ENCODE assay signal across 14 mouse cellular contexts in the genomic region with DNA sequence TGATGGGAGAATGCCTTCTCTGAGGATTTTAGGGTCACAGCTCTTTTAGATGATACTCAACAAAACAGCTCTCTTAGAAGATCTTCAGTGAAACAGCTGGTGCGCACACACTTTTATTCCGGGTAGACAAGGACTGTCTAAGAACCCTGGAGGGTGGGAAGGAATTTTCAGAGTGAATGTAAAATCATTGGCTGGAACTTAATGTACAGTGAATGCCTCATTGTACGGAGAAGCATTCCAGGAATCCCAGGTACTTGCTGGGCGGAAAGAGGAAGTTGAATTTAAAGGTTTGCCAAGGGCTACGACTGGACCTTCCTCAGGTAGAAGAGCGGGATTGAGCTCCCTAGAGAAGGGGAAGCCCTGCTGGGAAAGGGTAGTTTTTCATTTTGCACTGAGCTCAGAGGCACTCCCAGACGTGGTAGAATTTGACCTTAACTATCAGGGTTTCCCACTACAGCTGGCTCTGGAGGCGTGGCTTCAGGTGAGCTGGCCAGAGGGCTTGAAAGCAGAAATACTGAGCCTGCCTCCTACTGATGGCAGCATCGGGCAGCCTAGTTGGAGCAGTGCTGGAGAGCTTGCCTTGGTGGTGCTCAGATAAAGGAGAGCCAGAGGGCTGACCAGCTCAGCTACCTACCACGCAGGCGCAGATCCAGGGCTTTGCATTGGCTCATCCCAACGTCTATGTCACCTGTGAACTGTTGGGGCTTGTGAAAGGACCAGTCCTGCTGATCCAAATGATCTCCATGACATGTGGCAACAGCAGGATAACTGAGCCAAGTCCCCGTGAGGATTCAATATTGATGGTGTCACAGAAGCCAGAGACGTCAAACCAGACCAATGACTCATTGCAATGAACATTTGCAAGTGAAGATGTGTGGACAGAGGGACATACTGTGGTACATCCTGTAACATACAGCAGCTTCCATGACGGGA. TPM values are rescaled to one million over a fixed set of nuclear protein-coding genes. Genes with fewer than 3 reads are reported as not detected.
DNase-seq lines count a peak whose midpoint lies in the region; ATAC-seq and TF ChIP-seq lines count a peak whose summit lies in the region.
"Had no signal": no experiment of that assay in that cellular context is flagged by ENCODE, and none has a peak within 500 bp of the region (broad histone marks: within the 10 kb centered on the region; RNA-seq: fewer than 3 reads in every experiment).

No protein-coding gene starts in this region.

- WGBS in limb, embryonic 14.5 days, result 57% methylated on average over 15 of the region's 15 CpGs
- WGBS in stomach, embryonic 15.5 days, result 54% methylated on average over 15 of the region's 15 CpGs

- ATAC-seq in limb, embryonic 14.5 days (ENCODE audit: low FRiP score, low read depth), result no peak
- ATAC-seq in stomach, embryonic 15.5 days (ENCODE audit: insufficient read depth, low FRiP score, low read depth), result peak; percentile 60

- H3K36me3 ChIP-seq in limb, embryonic 14.5 days (ENCODE audit: control insufficient read depth, insufficient read depth, low read length), result no peaks in the 10 kb centered on the region
- H3K36me3 ChIP-seq in stomach, embryonic 15.5 days, result no peaks in the 10 kb centered on the region
- H3K36me3 ChIP-seq: hindbrain, embryonic 15.5 days had no signal

- no peaks in the 10 kb centered on the region for H3K9me3 ChIP-seq in limb, embryonic 14.5 days (ENCODE audit: control insufficient read depth, low read length)
- no peaks in the 10 kb centered on the region for H3K9me3 ChIP-seq in stomach, embryonic 15.5 days
- H3K9me3 ChIP-seq: hindbrain, embryonic 15.5 days; megakaryocyte, embryonic 14.5 days had no signal

- H3K4me3 ChIP-seq in limb, embryonic 14.5 days (replicated peaks; ENCODE audit: low read length), result no peak overlapping the region
- H3K4me3 ChIP-seq in stomach, embryonic 15.5 days (replicated peaks), result no peak overlapping the region
- H3K4me3 ChIP-seq: hindbrain, embryonic 15.5 days; megakaryocyte, embryonic 14.5 days had no signal

- no peaks in the 10 kb centered on the region for H3K27me3 ChIP-seq in limb, embryonic 14.5 days (ENCODE audit: control insufficient read depth, insufficient read depth, low read length)
- no peaks in the 10 kb centered on the region for H3K27me3 ChIP-seq in stomach, embryonic 15.5 days (replicated peaks)
- H3K27me3 ChIP-seq: hindbrain, embryonic 15.5 days had no signal

- H3K27ac ChIP-seq in limb, embryonic 14.5 days (replicated peaks; ENCODE audit: low read depth, low read length), result no peak overlapping the region
- H3K27ac ChIP-seq in stomach, embryonic 15.5 days, result no peak overlapping the region
- H3K27ac ChIP-seq: hindbrain, embryonic 15.5 days had no signal

- TF ChIP-seq POLR2A in limb, embryonic 14.5 days (IDR thresholded peaks at IDR 0.05; ENCODE audit: borderline replicate concordance, extremely low read depth, insufficient read depth, insufficient read length), result no peak

- H3K4me2 ChIP-seq in limb, embryonic 14.5 days (replicated peaks; ENCODE audit: low read depth, low read length, severe bottlenecking), result 0 out of 2 replicates have a peak overlapping the region, but pooled peaks have one; percentile 16
- H3K4me2 ChIP-seq in stomach, embryonic 15.5 days, result peak overlapping the region; percentile 17; the same call in 1 of the 2 replicates
- H3K4me2 ChIP-seq: hindbrain, embryonic 15.5 days had no signal

- H3K9ac ChIP-seq in limb, embryonic 14.5 days (ENCODE audit: low read depth, low read length, severe bottlenecking), result no peak overlapping the region
- H3K9ac ChIP-seq in stomach, embryonic 15.5 days, result no peak overlapping the region
- H3K9ac ChIP-seq: hindbrain, embryonic 15.5 days had no signal

- DNase-seq in kidney, postnatal 14 days, result peak; percentile 12
- DNase-seq in kidney, adult 11 months, result no peak
- DNase-seq in ZHBTc4 (ENCODE audit: low read depth, low spot score), result peak; percentile 63
- no peak for DNase-seq in limb, embryonic 14.5 days (ENCODE audit: low spot score)
- DNase-seq in T-cell, adult 2 months (ENCODE audit: low spot score), result no peak
- DNase-seq in thymus, postnatal 25 days, result no peak
- no peak for DNase-seq in gastrocnemius, postnatal 25 days
- DNase-seq: adrenal gland, postnatal 10 days; right cerebral cortex, adult 18-20 months; thymus, postnatal 14 days had no signal

- peaks cover 9% of the 10 kb centered on the region; the same call in 1 of the 2 replicates for H3K4me1 ChIP-seq in limb, embryonic 14.5 days (ENCODE audit: control insufficient read depth, insufficient read depth, low read length)
- no peaks in the 10 kb centered on the region for H3K4me1 ChIP-seq in stomach, embryonic 15.5 days
- H3K4me1 ChIP-seq: hindbrain, embryonic 15.5 days had no signal

RNA-seq across cellular contexts. Expression of a gene that starts 17.0 kb away (rescaled TPM):
- 4.9 and 7.7 TPM in 2 replicates for polyA plus RNA-seq in limb, embryonic 14.5 days (2012; rRNA removed)
- polyA plus RNA-seq in limb, embryonic 14.5 days (2014; fragmentation: Nextera tagmentation; extraction: Ambion mirVana), result 4.6 and 4.9 TPM in 2 replicates
- 15.0 and 15.8 TPM in 2 replicates for polyA plus RNA-seq in stomach, embryonic 15.5 days (2015; fragmentation: Nextera tagmentation; extraction: Ambion mirVana)
- 10 to 100 TPM; 27.4 to 32.8 TPM for total RNA-seq in gastrocnemius, postnatal 25 days (2021)
- total RNA-seq: monocyte, adult 5-6 weeks had no signal

RNA-seq across cellular contexts. Expression of a gene that starts 27.2 kb away (rescaled TPM):
- polyA plus RNA-seq in limb, embryonic 14.5 days (2012; rRNA removed), result 56.5 and 114 TPM in 2 replicates
- 49.9 and 52.5 TPM in 2 replicates for polyA plus RNA-seq in limb, embryonic 14.5 days (2014; fragmentation: Nextera tagmentation; extraction: Ambion mirVana)
- polyA plus RNA-seq in stomach, embryonic 15.5 days (2015; fragmentation: Nextera tagmentation; extraction: Ambion mirVana), result 33.3 and 39.0 TPM in 2 replicates
- total RNA-seq in gastrocnemius, postnatal 25 days (2021), result 10 to 100 TPM; 33.5 to 35.7 TPM

Comparison
In these comparisons a context has a peak if more than half of its experiments do, and no peak if none do; other contexts are left out.
1. DNase-seq: peak in kidney, postnatal 14 days (single experiment) and ZHBTc4 (single experiment); none in kidney, adult 11 months (single experiment), limb, embryonic 14.5 days (single experiment), T-cell, adult 2 months (single experiment), thymus, postnatal 25 days (single experiment) and gastrocnemius, postnatal 25 days (single experiment).